Mouse (Mus musculus) spleen, postnatal 36 days (tissue): ENCODE data around the gene Hibch.
"Not testable (repeated sequence)": the region's sequence is repeated elsewhere in the genome, so short reads cannot be mapped to it uniquely, and the experiment has no call there.

Experiments
- DNase-seq, 2 experiments: peaks; one replicate each; pipeline ENCODE4 v3.0.0; 2022; ENCODE audit warnings: low spot score in 2 of 2, mixed read lengths in 1 of 2

The Hibch gene

DNA sequence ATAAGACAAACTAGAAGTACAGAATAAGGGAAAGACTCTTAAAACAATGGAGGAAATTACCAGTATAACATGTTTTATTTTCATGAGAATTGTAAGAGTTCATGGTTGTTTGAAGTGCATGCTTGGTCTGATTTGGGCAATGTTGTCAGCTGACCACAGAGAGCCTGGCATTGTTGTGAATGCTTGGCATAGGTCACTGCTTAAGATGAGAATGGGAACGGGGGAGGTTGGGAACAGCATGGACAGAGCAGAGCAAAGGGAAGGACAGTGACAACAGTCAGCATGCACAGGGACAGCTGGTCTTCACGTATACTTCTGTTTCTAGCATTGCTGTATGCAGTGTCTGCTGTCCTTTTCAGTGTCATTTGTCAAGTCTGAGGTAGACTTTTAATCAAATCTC lies 39.5 kb downstream of the Hibch start:
- no peak for DNase-seq

DNA sequence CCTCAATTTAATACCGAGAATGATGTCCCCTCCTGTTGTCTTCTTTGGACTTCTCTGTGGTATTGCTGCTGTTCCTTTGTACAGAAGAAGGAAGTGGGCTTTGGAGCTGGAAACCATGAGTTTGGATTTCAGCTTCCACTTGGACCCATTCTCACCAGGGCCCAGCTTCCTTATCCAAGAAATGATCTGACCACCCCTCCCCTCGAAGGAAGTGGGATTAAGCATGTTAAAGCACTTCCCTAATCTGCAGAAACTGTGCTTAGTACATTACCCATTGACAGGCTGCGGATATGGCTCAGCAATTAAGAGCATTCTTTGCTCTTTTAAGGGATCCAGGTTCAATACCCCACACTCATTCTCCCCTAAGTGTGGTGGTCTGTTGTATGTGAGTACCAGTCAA lies 65.1 kb downstream of the Hibch start:
- no peak for DNase-seq

DNA sequence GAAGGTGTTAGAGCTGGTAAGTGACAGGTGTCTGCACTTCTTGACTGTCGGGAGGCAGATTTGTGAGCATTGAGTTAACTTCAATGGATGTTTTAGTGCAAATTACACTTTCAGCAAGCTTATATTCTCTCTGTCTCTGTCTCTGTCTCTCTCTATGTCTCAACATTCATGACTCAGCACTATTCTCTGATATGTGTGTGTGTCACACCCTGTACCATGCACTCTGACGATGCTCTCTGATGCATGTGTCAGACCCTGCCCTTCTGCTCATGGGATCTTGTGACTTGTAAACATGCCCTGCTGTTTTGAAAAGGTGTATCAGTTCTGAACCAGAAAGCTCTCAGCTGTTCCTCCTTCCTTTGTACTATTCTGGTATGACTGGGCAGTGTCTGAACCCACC lies 71.9 kb downstream of the Hibch start:
- DNase-seq, result no peak

DNA sequence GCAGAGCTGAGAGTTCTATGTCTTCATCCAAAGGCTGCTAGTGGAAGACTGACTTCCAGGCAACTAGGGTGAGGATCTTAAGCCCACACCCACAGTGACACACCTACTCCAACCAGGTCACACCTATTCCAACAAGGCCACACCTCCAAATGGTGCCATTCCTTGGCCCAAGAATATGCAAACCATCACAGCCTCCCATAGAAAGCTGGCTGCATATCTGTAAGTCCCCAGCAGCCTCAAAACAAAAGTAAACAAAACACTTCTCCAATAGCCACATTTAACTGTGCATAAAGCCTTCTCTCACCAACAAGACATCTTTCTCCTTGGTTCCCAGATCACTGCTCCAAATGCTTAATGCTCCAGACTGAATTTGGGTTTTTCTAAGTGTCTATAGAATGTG lies 74.2 kb downstream of the Hibch start:
- not testable (repeated sequence) for DNase-seq

DNA sequence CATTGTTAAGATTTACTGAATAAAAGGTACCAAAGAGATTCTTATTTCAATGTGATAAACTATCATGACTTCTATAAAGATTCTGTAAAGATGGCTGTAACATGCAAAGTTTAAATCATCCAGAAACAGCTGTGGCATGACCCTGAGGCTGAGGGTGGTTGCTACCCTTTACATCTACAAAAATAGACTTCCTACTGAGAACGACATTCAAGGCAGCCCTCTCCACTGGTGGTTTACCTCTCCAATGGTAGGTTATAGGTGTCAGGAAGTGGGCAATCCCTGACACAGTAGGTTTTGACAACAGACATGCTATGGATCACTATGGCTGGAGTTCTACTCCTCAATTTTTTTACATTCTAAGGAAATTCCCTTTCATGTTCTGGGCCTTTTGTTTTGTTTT lies 79.8 kb downstream of the Hibch start:
- DNase-seq, result not testable (repeated sequence)

DNA sequence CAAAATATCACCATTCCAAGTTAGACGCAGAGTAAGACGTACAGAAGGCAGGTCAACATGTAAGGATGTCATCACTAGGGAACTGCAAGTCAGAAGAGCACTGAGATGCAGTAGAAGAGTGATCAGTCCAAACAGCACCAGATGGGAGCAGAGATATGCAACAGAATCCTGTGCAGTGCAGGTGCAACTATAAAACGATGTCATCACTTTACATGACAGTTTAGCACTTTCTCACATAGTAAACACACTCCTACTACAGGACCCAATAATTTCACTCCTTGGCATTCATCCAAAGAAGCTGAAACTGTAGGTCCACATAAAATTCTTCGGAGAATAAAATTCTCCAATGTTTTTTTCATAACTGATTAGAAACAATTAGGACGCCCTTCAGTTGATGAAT lies 89.8 kb downstream of the Hibch start:
- DNase-seq, result no peak

DNA sequence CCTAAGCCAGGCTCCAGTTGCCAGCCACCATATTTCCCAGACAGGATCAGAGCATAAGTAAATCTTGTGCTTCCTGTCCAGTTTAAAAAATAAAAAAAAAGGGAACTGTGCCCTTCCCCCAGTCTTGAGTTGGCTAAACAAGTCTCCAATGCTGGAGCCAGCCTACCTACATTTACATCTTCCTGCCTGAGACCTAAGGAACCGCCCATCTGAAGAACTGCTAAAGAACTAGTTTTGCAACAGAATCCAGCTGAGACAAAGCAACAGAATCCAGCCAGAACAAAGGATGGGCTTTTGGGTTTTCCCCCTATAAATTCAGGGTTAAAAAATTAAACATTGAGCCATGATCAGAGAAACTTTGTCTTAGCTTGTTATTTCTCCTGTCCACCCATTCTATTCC lies 94.3 kb downstream of the Hibch start:
- no peak for DNase-seq

DNA sequence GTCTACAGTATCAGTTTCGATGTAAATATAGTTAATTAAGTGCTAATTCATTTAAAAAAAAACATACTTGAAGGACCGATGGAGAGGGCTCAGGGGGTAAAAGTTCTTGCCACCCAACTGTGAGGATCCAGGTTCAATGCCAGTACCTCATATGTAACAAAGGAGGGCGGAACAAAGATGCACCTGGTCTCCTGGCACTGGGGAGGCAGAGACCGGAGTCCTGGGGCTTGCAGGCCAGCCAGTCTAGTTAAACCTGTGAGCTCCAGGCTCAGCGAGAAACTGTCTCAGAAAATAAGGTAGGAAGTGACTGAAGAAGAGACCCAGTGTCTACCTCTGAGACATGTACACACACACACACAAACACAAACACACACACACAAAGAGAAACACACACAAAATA lies 103.2 kb downstream of the Hibch start:
- DNase-seq, result no peak

DNA sequence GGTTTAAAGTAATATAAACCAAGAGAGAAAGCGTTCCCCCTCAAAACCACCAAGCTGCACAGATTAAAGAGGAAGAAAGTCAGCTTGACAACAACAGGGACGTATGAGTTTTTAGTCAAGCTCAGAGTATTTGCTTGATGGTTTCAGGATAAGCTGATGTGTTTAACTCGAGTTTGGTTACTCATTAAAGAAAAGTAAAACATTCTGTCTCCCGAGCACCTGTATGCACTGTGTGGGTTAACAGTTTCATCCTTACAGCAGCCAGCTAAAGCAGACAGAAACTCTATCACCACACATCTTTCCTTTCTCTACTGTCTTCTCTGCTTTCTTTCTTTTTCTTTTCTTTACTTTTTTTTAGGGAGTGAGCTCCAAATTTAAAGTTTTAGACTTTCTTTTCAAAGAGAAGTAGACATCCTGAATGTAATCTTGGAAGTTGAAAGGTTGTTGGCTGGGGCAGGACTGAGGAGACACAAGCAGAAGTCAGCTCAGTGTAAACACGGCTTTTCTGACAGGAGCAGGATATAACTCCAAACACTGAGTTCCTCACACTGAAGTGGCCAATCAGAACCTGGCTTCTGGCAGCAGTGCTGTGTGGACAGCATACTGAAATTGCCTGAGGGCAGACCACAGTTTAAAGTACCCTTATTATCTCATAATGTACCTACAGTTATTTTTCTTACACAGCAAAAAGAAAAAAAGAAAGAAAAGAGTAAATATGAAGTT lies 106.6 kb downstream of the Hibch start:
- no peak for DNase-seq

DNA sequence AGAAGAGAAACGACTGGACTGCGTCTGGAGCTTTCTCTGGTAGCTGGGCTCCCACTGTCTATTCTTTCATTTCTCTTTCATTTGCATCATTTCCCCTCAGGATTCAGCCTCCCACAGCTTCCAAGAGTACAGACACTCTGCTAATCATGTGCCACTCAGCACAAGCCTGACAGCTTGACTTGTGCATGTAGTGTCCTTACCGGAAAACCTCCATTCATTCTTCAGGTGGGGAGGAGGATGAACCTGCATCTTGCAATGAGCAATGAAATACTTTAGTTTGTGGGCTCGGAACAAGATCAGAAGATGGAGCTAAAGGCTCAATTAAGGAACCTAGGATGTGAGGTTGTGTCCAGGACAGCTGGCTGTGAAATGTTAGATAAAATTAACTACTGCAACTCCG lies 107.4 kb downstream of the Hibch start:
- DNase-seq, result no peak

DNA sequence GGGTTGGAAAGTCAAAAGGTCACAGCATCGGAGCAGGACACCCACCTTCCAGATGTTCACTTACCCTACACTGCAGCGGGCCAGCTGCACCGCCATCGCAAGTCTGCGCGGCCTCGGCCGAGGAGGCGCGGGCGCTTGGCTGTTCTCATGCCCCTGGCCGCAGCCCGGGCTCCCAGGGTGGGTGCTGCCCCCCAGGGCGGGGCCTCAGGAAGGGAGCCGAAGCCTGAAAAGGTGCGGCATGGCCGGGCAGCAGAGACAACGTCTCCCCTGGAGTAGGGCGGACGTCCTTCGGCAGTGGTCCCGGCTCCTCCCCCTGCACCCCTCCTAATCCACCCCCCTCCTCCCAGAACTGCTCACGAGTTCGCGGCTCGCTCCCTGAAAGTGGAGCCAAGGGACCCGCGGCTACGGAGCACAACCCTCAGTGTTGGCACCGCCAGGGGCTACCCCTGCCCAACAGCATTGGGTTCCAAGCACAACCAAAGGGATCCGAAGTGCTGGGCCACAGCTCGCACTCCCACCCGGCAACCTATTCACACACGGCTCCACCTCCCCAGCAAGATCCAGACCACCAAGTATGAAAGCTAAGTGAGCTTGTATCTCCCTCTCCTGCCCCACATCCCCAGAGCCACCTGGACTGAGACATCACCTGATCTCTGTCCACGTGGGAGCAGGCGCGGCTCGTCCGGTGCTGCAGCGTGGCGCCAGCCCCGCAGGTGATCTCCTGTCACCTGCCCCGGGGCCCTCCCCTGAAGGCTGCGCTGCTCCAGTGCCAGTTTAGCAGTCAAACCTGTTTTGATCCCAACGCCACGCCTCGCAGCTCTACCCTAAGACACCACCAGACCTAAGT lies 108.0 kb downstream of the Hibch start:
- peak in 1 of 2 experiments; percentile 3 for DNase-seq

DNA sequence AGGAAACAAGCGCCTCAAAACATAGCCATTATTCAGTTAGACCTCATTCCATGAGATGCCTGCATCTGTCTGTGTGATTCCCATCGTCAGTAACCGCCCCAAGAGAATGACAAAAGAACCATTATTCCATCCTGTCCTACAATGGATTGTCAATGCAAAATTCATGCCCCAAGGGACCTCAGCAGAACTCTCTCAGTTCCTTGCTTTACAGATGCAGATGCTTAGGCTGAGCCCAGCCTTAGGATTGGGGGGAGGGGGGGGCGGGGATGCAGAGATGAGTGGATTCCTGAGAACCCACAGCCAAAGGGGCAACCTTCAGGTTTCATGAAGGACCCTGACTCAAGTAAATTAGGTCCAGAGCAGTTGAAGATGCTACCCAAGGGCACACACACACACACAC lies 108.8 kb downstream of the Hibch start:
- peak in 1 of 2 experiments; percentile 14 for DNase-seq

DNA sequence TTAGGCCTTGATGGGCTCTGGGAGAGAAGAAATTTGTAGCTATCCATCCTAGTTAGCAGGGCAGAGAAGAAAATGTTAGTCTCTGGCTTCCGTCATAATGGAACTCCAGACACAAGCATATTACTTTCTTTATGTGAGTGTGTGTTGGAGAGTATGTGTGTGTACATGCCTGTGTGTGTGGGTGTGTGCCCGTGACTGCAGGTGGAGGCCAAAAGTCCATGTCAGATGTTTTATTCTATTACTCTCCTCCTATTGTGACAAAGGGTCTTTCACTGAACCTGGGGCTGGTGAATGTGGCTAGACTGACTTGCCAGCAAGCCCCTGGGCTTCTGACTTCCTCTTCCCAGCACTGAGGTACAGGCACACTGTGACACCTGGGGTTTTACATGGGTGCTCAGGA lies 109.7 kb downstream of the Hibch start:
- no peak for DNase-seq

DNA sequence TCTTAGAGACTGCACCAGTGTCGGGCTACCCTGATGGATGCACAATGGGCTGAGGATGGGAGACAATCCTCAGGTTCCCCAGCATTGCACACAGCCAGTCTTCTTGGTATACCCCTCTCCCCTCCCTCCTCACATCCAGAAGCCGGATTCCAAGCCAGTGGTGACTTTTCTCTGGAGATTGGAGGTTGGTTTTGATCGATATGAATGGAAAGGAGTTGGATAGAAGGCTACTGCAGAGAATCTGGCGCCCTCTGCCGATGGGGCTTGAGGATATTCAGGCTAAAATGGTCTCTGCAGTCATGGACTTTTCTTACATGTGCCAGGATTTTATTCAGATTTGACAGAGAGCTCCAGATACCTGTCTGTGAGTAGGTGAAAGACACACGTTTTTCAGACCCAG lies 110.4 kb downstream of the Hibch start:
- DNase-seq, result peak; percentile 9 to 32

DNA sequence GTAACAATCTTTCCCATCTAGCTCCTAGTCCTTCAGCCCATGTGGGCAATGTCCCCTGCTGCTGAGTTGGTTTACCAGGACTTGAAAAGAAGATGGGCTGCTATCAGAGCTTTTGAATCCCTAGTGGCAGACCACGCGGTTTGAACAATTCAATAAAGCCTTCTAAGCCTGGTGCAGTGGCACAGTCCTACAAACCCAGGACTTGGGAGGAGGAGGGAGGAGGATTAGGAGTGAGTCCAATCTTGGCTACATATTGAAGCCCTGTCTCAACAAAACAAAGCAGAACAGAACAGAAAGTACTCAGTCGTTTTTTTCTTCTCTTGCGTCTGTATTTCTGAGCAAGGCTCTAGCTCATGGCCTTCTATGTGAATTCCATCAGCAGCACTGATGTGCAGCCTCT lies 112.0 kb downstream of the Hibch start:
- DNase-seq, result no peak

DNA sequence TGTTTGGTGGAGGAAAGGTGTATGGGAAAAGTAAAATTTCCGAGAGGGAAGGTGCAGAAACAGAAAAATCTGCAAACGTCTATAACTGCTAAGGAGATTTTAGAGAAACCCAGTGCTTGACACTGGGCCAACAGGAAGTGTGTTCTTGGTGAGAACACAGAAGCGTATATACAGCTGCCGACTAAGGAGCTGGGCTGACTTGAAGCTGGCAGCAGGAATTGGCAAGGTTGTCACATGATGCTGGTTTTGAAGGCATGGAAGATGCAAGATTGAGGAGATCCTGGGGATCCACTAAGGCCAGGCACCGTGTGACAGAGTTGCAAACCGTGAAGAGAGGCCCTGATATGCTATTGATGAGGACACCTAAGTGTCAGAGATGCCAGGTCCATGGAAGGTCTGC lies 115.5 kb downstream of the Hibch start:
- DNase-seq, result no peak

DNA sequence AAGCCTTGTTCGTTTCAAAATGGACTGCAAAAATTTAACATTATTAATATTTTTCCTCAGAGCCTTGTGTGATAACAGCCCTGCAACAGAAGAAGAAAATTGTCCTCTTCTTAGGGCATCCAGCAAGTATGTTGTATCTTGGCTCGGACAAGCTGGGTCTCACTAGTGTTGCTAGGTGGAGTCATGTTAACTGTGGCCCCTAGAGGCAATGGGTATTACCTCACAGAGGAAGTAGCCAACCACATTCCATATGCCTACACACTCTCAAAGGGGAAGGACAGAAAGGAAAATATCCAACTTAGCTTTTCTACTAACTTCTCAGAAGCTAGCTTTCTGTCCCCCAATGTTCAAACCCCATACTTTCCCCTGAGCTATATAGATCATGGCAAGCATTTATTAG lies 118.4 kb downstream of the Hibch start:
- DNase-seq, result no peak

DNA sequence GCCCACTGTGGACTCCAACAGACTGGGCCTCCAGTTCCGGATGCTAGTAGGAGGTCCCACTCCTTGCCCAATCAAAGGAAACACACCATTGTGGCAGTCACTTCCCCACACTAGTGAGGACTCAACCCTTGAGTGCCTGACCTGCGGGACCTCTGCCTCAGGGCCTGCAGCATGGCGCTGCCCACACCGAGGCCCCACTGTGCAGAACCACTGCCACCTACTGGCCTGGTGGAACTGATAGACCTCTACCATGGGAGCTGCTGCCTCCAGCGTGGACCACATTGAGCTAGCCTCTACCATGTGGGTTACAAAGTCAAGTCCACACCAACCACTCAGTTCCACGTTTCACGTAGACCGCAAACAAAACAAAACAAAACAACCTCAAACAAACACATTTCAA lies 119.9 kb downstream of the Hibch start:
- DNase-seq, result no peak
